Mouse (Mus musculus): Measurements from ENCODE around the gene P3h1.

The P3h1 gene

GRCm38 (mm10) chr4:119238661-119239060, 5.9 kb downstream of the P3h1 start:
- DNase-seq (ENCODE audit: low spot score in 2 of 2) = no peak

GRCm38 (mm10) chr4:119239181-119239682, 6.5 kb downstream of the P3h1 start:
- DNase-seq (ENCODE audit: low spot score in 2 of 2) = peak in 1 of 2 experiments; percentile 65

- peak in 1 of 2 experiments; percentile 67 for DNase-seq (ENCODE audit: low spot score in 2 of 2)
These were observed 8.9 kb downstream of the P3h1 start for GRCm38 (mm10) chr4:119241664-119242063.

- DNase-seq (ENCODE audit: low spot score in 2 of 2) = no peak
These were observed 9.9 kb downstream of the P3h1 start for GRCm38 (mm10) chr4:119242571-119242970.

GRCm38 (mm10) chr4:119244468-119245240, 11.9 kb downstream of the P3h1 start:
- DNase-seq (ENCODE audit: low spot score in 2 of 2) = peak; percentile 77 to 83

- peak; percentile 64 to 82 for DNase-seq (ENCODE audit: low spot score in 2 of 2)
These were observed 12.8 kb downstream of the P3h1 start for GRCm38 (mm10) chr4:119245556-119245955.

GRCm38 (mm10) chr4:119245961-119246360, 13.2 kb downstream of the P3h1 start:
- DNase-seq (ENCODE audit: low spot score in 2 of 2) = peak in 1 of 2 experiments; percentile 29

GRCm38 (mm10) chr4:119246688-119247225, 14.0 kb downstream of the P3h1 start:
- no peak for DNase-seq (ENCODE audit: low spot score in 2 of 2)

- peak in 1 of 2 experiments; percentile 70 for DNase-seq (ENCODE audit: low spot score in 2 of 2)
These were observed 14.9 kb downstream of the P3h1 start for GRCm38 (mm10) chr4:119247462-119248235.

- no peak for DNase-seq (ENCODE audit: low spot score in 2 of 2)
These were observed 15.8 kb downstream of the P3h1 start for GRCm38 (mm10) chr4:119248407-119248965.

GRCm38 (mm10) chr4:119252025-119252808, 19.5 kb downstream of the P3h1 start:
- no peak for DNase-seq (ENCODE audit: low spot score in 2 of 2)

GRCm38 (mm10) chr4:119254012-119254618, 21.4 kb downstream of the P3h1 start:
- DNase-seq (ENCODE audit: low spot score in 2 of 2) = peak in 1 of 2 experiments; percentile 43

- DNase-seq (ENCODE audit: low spot score in 2 of 2) = no peak
These were observed 22.6 kb downstream of the P3h1 start, which contains the start of gene Cldn19 for GRCm38 (mm10) chr4:119255351-119255750. Gene Cldn19, plus strand, starts transcription at chr4:119255414.

- DNase-seq (ENCODE audit: low spot score in 2 of 2) = no peak
These were observed 24.4 kb downstream of the P3h1 start for GRCm38 (mm10) chr4:119257083-119257482.

GRCm38 (mm10) chr4:119259344-119260254, 26.9 kb downstream of the P3h1 start:
- DNase-seq (ENCODE audit: low spot score in 2 of 2) = no peak

- DNase-seq (ENCODE audit: low spot score in 2 of 2) = no peak
These were observed 28.5 kb downstream of the P3h1 start for GRCm38 (mm10) chr4:119261087-119261713.

GRCm38 (mm10) chr4:119262483-119262882, 29.8 kb downstream of the P3h1 start:
- DNase-seq (ENCODE audit: low spot score in 2 of 2) = no peak

- no peak for DNase-seq (ENCODE audit: low spot score in 2 of 2)
These were observed 30.7 kb downstream of the P3h1 start for GRCm38 (mm10) chr4:119263459-119263858.

- DNase-seq (ENCODE audit: low spot score in 2 of 2) = no peak
These were observed 33.9 kb downstream of the P3h1 start for GRCm38 (mm10) chr4:119266606-119267005.
